Mouse (Mus musculus): ENCODE data around the gene Cep83. TPM values are rescaled to one million over a fixed set of nuclear protein-coding genes. Genes with fewer than 3 reads are reported as not detected.

Cep83 gene
- total and polyA plus RNA-seq, 2 experiments, result 1.4 to 5.7 TPM

DNA sequence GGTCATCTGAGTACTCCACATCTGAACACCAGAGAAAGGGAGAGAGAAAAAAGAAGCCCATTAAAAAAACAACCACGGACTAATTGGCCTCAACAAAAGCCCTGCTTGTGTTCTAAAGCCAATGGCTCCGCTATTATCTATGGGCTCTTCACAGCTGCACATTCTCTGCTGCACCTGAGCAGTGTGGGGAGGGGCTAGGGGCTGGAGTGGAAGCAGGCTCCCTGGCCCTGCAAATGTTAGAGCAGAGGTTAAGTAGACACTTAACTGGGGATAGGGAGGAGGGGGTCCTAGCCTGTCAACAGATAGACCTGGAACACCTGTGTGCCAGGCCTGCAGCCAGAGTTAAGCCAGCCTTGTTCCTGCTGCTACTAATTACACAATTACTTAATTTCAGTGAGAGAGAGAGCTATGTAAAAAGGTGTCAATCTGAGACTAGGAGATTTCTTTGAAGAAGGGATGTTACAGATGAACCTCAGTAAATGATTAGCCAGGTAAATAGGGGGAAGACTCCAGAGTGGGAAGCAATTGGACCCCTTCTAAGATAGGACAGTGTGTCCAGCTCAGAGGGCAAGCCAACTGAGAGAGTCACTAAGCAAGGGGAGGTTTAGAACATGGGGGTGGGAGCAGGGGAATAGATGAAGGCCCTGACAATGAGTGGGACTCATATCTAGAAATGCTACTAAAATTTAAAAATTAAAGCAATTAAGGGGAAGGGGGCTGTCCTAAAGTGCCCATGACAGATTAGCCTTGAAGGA, 111.2 kb downstream of the Cep83 start:
- DNase-seq (ENCODE audit: extremely low read depth, low read depth, low spot score), result no peak
- 80% methylated on average over 2 of the region's 2 CpGs for WGBS
- Histone ChIP-seq H3K4me1 (ENCODE audit: control insufficient read depth, insufficient read depth, low read length) (peaks cover 3% of the 10 kb centered on the region; the same call in 1 of the 2 replicates), H3K79me2 (ENCODE audit: control insufficient read depth, insufficient read depth, low read length) (no peaks in the 10 kb centered on the region), H3K36me3 (ENCODE audit: control insufficient read depth, insufficient read depth, low read length) (peaks cover 2% of the 10 kb centered on the region; the same call in 1 of the 2 replicates), H3K4me3 (ENCODE audit: insufficient read depth, low read depth, low read length) (no peak overlapping the region), H3K9ac (ENCODE audit: low read depth, low read length) (no peak overlapping the region), H3K27me3 (ENCODE audit: control insufficient read depth, insufficient read depth, low read length) (no peaks in the 10 kb centered on the region), H3K27ac (replicated peaks; ENCODE audit: insufficient read depth, low read depth, low read length) (no peak overlapping the region)
- no peak for TF ChIP-seq CTCF (IDR thresholded peaks at IDR 0.05; ENCODE audit: low read depth, low read length)
- no peak for TF ChIP-seq POLR2A (IDR thresholded peaks at IDR 0.05; ENCODE audit: extremely low read depth, insufficient read depth, low read length)

DNA sequence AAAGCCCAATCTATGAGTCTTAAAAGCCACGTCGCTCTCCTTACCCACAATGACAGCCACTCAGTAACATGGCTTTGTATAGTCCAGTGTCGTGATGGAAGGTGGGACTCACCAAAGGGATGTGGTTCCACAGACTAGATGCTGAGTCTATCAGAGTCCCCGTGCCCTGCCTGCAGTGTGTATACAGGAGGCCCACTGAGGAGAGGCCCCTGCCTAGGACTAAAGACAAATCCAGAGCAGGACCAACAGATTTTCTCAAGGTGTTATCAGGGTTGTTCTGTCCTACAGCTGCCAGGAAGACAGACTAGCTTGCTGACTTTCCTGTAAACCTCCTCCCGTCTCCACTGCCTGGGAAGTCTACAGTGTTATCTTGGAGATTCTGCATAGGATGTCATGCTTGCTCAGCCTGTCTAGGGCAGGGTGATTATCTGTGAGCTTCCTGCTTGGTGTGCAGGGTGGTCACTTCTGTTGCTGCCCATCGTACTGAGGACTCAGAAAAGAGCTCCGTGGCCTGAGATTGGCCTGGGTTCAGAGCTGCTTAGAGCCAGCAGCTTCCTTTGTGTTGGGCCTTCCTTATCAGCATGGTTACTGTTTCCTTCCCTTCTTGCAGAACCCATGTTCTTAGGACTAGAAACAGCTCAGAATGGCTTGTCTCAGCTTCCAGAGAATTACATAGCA, 112.4 kb downstream of the Cep83 start:
- WGBS, result 83% methylated on average over 7 of the region's 7 CpGs
- Histone ChIP-seq H3K4me3 (ENCODE audit: insufficient read depth, low read depth, low read length) (no peak overlapping the region), H3K27me3 (ENCODE audit: control insufficient read depth, insufficient read depth, low read length) (no peaks in the 10 kb centered on the region), H3K9ac (ENCODE audit: low read depth, low read length) (no peak overlapping the region), H3K4me1 (ENCODE audit: control insufficient read depth, insufficient read depth, low read length) (peaks cover 3% of the 10 kb centered on the region; the same call in 1 of the 2 replicates), H3K79me2 (ENCODE audit: control insufficient read depth, insufficient read depth, low read length) (no peaks in the 10 kb centered on the region), H3K36me3 (ENCODE audit: control insufficient read depth, insufficient read depth, low read length) (no peaks in the 10 kb centered on the region; the same call in 1 of the 2 replicates), H3K27ac (replicated peaks; ENCODE audit: insufficient read depth, low read depth, low read length) (peak overlapping the region; percentile 50)
- DNase-seq (ENCODE audit: extremely low read depth, low read depth, low spot score), result peak; percentile 18
- TF ChIP-seq POLR2A (IDR thresholded peaks at IDR 0.05; ENCODE audit: extremely low read depth, insufficient read depth, low read length) (no peak), CTCF (IDR thresholded peaks at IDR 0.05; ENCODE audit: low read depth, low read length) (no peak)

DNA sequence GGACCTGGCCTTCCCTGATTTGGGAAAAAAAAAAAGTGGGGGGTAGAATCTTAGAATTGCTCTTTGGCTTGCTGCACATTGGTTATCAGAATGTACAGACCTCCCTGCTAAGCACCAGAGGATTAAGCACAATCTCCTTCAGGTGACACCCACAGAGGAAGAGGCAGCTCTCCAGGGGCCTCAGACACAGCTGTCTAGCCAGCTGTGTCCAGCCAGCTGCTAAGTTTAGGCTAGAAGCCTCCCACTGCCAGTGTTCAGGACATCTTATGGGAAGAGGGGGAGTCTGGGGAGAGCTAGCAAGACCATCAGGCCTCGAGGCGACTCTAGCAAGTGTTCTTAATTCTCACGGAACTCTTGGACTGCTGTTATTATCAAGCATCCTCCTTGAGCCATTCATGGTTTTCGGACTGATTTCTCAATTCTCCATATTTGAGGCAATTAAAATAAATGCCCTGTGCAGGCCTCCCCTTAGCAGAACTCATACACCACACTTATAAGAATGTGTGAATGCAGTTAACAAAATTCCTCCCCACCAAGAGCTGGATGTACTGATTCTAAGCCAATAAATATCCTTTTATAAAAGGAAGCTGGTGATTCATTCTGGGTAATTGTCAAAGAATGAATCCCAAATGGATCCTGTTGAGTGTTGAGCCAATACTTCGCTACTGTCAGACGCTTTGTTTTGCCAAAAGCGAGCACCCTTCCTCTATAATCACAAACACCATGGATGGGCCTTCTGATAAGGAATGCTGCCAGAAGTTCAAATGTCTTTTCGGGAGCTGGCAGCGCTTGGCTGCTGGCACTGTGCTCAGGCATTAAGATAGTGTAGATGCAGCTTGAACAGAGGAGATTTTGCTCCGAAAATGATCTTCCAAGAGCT, 115.8 kb downstream of the Cep83 start:
- no peak for TF ChIP-seq POLR2A (IDR thresholded peaks at IDR 0.05; ENCODE audit: extremely low read depth, insufficient read depth, low read length)
- TF ChIP-seq CTCF (IDR thresholded peaks at IDR 0.05; ENCODE audit: low read depth, low read length), result no peak
- Histone ChIP-seq H3K4me3 (ENCODE audit: insufficient read depth, low read depth, low read length) (no peak overlapping the region), H3K4me1 (ENCODE audit: control insufficient read depth, insufficient read depth, low read length) (peaks cover 4% of the 10 kb centered on the region; the same call in 1 of the 2 replicates), H3K79me2 (ENCODE audit: control insufficient read depth, insufficient read depth, low read length) (no peaks in the 10 kb centered on the region), H3K27me3 (ENCODE audit: control insufficient read depth, insufficient read depth, low read length) (no peaks in the 10 kb centered on the region), H3K27ac (replicated peaks; ENCODE audit: insufficient read depth, low read depth, low read length) (no peak overlapping the region), H3K9ac (ENCODE audit: low read depth, low read length) (no peak overlapping the region), H3K36me3 (ENCODE audit: control insufficient read depth, insufficient read depth, low read length) (no peaks in the 10 kb centered on the region)
- 78% methylated on average over 10 of the region's 10 CpGs for whole genome bisulfite sequencing
- DNase-seq (ENCODE audit: extremely low read depth, low read depth, low spot score), result no peak

DNA sequence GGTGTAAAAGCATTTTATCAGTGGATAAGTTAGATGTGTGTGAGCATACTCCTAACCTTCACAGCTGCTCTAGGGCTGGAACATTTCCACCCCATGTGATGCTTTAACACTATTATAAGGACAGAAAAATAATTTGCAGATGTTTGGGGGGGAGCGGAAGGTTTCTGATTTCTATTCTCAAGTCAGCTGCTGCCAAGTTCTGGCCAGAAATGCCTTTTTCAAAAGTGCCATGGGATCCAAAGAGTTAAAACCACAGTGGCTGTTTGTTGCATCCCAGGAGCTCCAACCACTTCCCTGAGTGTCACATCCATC, 116.4 kb downstream of the Cep83 start:
- H3K36me3 ChIP-seq (ENCODE audit: control insufficient read depth, insufficient read depth, low read length), result no peaks in the 10 kb centered on the region
- no peak overlapping the region for H3K27ac ChIP-seq (replicated peaks; ENCODE audit: insufficient read depth, low read depth, low read length)
- no peaks in the 10 kb centered on the region for H3K27me3 ChIP-seq (ENCODE audit: control insufficient read depth, insufficient read depth, low read length)
- no peaks in the 10 kb centered on the region for H3K79me2 ChIP-seq (ENCODE audit: control insufficient read depth, insufficient read depth, low read length)
- H3K9ac ChIP-seq (ENCODE audit: low read depth, low read length), result no peak overlapping the region
- TF ChIP-seq POLR2A (IDR thresholded peaks at IDR 0.05; ENCODE audit: extremely low read depth, insufficient read depth, low read length), result no peak
- TF ChIP-seq CTCF (IDR thresholded peaks at IDR 0.05; ENCODE audit: low read depth, low read length), result no peak
- 88% methylated on average over 1 of the region's 1 CpGs for WGBS
- DNase-seq (ENCODE audit: extremely low read depth, low read depth, low spot score), result no peak
- no peak overlapping the region for H3K4me3 ChIP-seq (ENCODE audit: insufficient read depth, low read depth, low read length)
- peaks cover 4% of the 10 kb centered on the region; the same call in 1 of the 2 replicates for H3K4me1 ChIP-seq (ENCODE audit: control insufficient read depth, insufficient read depth, low read length)

DNA sequence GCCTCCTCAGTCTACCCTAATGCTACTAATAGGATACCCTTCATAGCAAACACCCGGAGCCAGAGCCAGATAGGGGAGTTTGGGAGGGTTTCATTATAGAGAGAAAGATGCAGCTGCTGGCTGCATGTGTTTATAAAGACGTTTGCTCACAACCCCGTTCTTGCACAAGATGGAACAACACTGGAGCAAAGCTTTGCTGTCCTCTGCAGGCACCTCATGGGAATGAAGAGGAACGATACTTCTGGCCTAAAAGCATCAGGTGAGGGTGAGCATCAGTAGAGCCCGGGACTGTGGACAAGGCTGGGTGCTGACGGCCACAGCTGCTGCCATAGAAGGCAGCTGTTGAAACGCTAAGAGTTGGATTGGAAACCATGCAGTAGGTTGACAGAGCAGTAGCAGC, 118.9 kb downstream of the Cep83 start:
- 43% methylated on average over 7 of the region's 7 CpGs for WGBS
- no peaks in the 10 kb centered on the region for H3K36me3 ChIP-seq (ENCODE audit: control insufficient read depth, insufficient read depth, low read length)
- H3K27me3 ChIP-seq (ENCODE audit: control insufficient read depth, insufficient read depth, low read length), result no peaks in the 10 kb centered on the region
- H3K4me1 ChIP-seq (ENCODE audit: control insufficient read depth, insufficient read depth, low read length), result 0 out of 2 replicates have a peak, but pooled peaks cover 2% of the 10 kb centered on the region
- no peak for DNase-seq (ENCODE audit: extremely low read depth, low read depth, low spot score)
- H3K4me3 ChIP-seq (ENCODE audit: insufficient read depth, low read depth, low read length), result no peak overlapping the region
- H3K9ac ChIP-seq (ENCODE audit: low read depth, low read length), result no peak overlapping the region
- H3K27ac ChIP-seq (replicated peaks; ENCODE audit: insufficient read depth, low read depth, low read length), result no peak overlapping the region
- TF ChIP-seq POLR2A (IDR thresholded peaks at IDR 0.05; ENCODE audit: extremely low read depth, insufficient read depth, low read length) (no peak), CTCF (IDR thresholded peaks at IDR 0.05; ENCODE audit: low read depth, low read length) (no peak)
- H3K79me2 ChIP-seq (ENCODE audit: control insufficient read depth, insufficient read depth, low read length), result no peaks in the 10 kb centered on the region
